Mouse (Mus musculus): Measurements from ENCODE around the gene Ccdc189. TPM values are rescaled to one million over a fixed set of nuclear protein-coding genes. Genes with fewer than 3 reads are reported as not detected.

The Ccdc189 gene
- polyA plus RNA-seq, 1 experiment from 2014 or later: 16.1 TPM

GRCm38 (mm10) chr7:127614511-127614890, 26.1 kb upstream of the Ccdc189 start:
- Histone ChIP-seq H3K4me2 (replicated peaks) (peak overlapping the region; percentile 85), H3K9me3 (no peaks in the 10 kb centered on the region), H3K4me1 (peaks cover 29% of the 10 kb centered on the region), H3K4me3 (peak overlapping the region; percentile 84), H3K9ac (replicated peaks) (peak overlapping the region; percentile 99), H3K27ac (replicated peaks) (peak overlapping the region; percentile 89), H3K27me3 (no peaks in the 10 kb centered on the region), H3K36me3 (peaks cover 34% of the 10 kb centered on the region)
- WGBS: under 1% methylated on average over 34 of the region's 44 CpGs
- peak; percentile 34 for ATAC-seq (ENCODE audit: low FRiP score, low read depth)

GRCm38 (mm10) chr7:127614091-127614490, 25.7 kb upstream of the Ccdc189 start:
- H3K27me3 ChIP-seq: no peaks in the 10 kb centered on the region
- 31% methylated on average over 8 of the region's 8 CpGs for WGBS
- peak overlapping the region; percentile 84 for H3K4me3 ChIP-seq
- H3K9me3 ChIP-seq: no peaks in the 10 kb centered on the region
- ATAC-seq (ENCODE audit: low FRiP score, low read depth): no peak
- no peak overlapping the region for H3K27ac ChIP-seq (replicated peaks)
- peaks cover 29% of the 10 kb centered on the region for H3K4me1 ChIP-seq
- peak overlapping the region; percentile 85 for H3K4me2 ChIP-seq (replicated peaks)
- H3K36me3 ChIP-seq: peaks cover 38% of the 10 kb centered on the region
- H3K9ac ChIP-seq (replicated peaks): peak overlapping the region; percentile 99

GRCm38 (mm10) chr7:127613501-127613900, 25.1 kb upstream of the Ccdc189 start:
- ATAC-seq (ENCODE audit: low FRiP score, low read depth): no peak
- peaks cover 44% of the 10 kb centered on the region for H3K36me3 ChIP-seq
- H3K9me3 ChIP-seq: no peaks in the 10 kb centered on the region
- peaks cover 29% of the 10 kb centered on the region for H3K4me1 ChIP-seq
- WGBS: 86% methylated on average over 8 of the region's 8 CpGs
- H3K27ac ChIP-seq (replicated peaks): no peak overlapping the region
- H3K4me2 ChIP-seq (replicated peaks): peak overlapping the region; percentile 85
- peak overlapping the region; percentile 84; the same call in 1 of the 2 replicates for H3K4me3 ChIP-seq
- no peaks in the 10 kb centered on the region for H3K27me3 ChIP-seq
- H3K9ac ChIP-seq (replicated peaks): peak overlapping the region; percentile 99

DNA sequence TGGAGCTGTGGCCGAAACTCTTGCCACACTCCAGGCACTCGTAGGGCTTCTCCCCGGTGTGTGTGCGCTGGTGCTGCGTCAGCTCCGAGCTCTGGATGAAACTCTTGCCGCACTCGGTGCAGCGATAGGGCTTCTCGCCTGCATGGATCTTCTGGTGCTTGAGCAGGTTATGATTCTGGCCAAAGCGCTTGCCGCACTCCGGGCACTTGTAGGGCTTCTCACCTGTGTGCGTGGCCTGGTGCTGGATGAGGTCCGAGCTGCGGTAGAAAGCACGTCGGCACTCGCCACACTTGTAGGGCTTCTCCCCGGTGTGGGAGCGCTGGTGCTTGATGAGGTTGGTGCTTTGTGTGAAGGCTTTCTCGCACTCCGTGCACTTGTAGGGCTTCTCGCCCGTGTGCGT, 23.2 kb upstream of the Ccdc189 start:
- Histone ChIP-seq H3K9ac (replicated peaks) (no peak overlapping the region), H3K36me3 (peaks cover 63% of the 10 kb centered on the region), H3K4me2 (replicated peaks) (no peak overlapping the region), H3K4me1 (peaks cover 20% of the 10 kb centered on the region), H3K27me3 (no peaks in the 10 kb centered on the region), H3K4me3 (no peak overlapping the region), H3K9me3 (no peaks in the 10 kb centered on the region), H3K27ac (replicated peaks) (no peak overlapping the region)
- no peak for ATAC-seq (ENCODE audit: low FRiP score, low read depth)
- WGBS: 97% methylated on average over 26 of the region's 26 CpGs

GRCm38 (mm10) chr7:127611011-127611410, 22.6 kb upstream of the Ccdc189 start:
- Histone ChIP-seq H3K36me3 (peaks cover 67% of the 10 kb centered on the region), H3K27ac (replicated peaks) (no peak overlapping the region), H3K9ac (replicated peaks) (no peak overlapping the region), H3K4me1 (peaks cover 15% of the 10 kb centered on the region), H3K9me3 (no peaks in the 10 kb centered on the region), H3K27me3 (no peaks in the 10 kb centered on the region), H3K4me3 (no peak overlapping the region), H3K4me2 (replicated peaks) (no peak overlapping the region)
- no peak for ATAC-seq (ENCODE audit: low FRiP score, low read depth)
- WGBS: 96% methylated on average over 29 of the region's 29 CpGs

DNA sequence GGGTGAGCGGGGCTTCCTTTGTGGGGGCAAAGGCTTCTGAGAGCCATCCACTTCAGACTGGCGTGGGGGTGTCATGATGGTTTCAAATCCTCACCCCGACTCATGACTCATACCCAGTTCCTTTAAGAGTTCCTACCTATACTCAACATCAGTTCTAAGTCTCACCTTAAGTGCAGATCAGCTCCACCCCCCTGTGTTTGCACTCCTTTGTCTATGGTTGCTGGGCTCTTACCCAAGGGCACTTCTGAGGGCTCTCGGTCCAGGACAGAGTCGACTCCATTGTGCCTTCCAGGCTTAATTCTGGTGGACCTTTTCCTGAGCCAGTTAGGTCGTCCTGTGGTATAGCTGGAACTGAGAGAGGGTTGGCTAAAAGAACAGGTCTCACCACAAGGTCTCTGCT, 18.8 kb upstream of the Ccdc189 start:
- H3K36me3 ChIP-seq: peaks cover 90% of the 10 kb centered on the region
- no peaks in the 10 kb centered on the region for H3K9me3 ChIP-seq
- H3K4me1 ChIP-seq: no peaks in the 10 kb centered on the region
- H3K4me2 ChIP-seq (replicated peaks): no peak overlapping the region
- no peak overlapping the region for H3K27ac ChIP-seq (replicated peaks)
- H3K4me3 ChIP-seq: no peak overlapping the region
- no peak for ATAC-seq (ENCODE audit: low FRiP score, low read depth)
- H3K9ac ChIP-seq (replicated peaks): no peak overlapping the region
- WGBS: 87% methylated on average over 6 of the region's 6 CpGs
- H3K27me3 ChIP-seq: no peaks in the 10 kb centered on the region

- no peak overlapping the region for H3K4me3 ChIP-seq
- H3K4me2 ChIP-seq (replicated peaks): no peak overlapping the region
- H3K36me3 ChIP-seq: peaks cover 90% of the 10 kb centered on the region
- H3K27me3 ChIP-seq: no peaks in the 10 kb centered on the region
- H3K9ac ChIP-seq (replicated peaks): no peak overlapping the region
- WGBS: 94% methylated on average over 10 of the region's 10 CpGs
- no peak overlapping the region for H3K27ac ChIP-seq (replicated peaks)
- H3K9me3 ChIP-seq: no peaks in the 10 kb centered on the region
- ATAC-seq (ENCODE audit: low FRiP score, low read depth): no peak
- no peaks in the 10 kb centered on the region for H3K4me1 ChIP-seq
Measured at GRCm38 (mm10) chr7:127604256-127604655, 15.9 kb upstream of the Ccdc189 start.

DNA sequence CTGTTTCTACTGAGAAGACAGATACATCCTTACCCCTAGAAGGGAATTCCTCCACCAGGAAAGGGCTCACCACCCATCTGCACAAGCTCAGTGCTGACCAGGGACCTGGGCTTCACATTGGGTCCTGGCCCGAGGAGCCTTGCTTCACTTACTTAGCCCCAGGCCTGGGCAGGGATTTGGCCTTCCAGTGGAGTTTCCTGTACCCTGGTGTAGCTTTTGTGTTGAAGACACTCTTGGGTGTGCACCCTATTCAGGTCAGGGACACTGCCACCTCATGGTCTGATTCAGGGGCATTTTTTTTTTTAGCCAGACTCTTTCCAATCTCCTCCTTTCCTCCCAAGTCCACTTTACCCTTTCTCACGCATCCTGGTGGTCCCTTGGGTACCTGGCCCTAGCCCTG, 14.5 kb upstream of the Ccdc189 start:
- no peaks in the 10 kb centered on the region for H3K27me3 ChIP-seq
- WGBS: 88% methylated on average over 2 of the region's 2 CpGs
- H3K4me2 ChIP-seq (replicated peaks): no peak overlapping the region
- no peaks in the 10 kb centered on the region for H3K9me3 ChIP-seq
- peaks cover 90% of the 10 kb centered on the region for H3K36me3 ChIP-seq
- no peak overlapping the region for H3K9ac ChIP-seq (replicated peaks)
- H3K4me3 ChIP-seq: no peak overlapping the region
- no peaks in the 10 kb centered on the region for H3K4me1 ChIP-seq
- ATAC-seq (ENCODE audit: low FRiP score, low read depth): no peak
- no peak overlapping the region for H3K27ac ChIP-seq (replicated peaks)

GRCm38 (mm10) chr7:127601735-127602134, 13.3 kb upstream of the Ccdc189 start:
- no peak for ATAC-seq (ENCODE audit: low FRiP score, low read depth)
- no peaks in the 10 kb centered on the region for H3K4me1 ChIP-seq
- H3K9me3 ChIP-seq: no peaks in the 10 kb centered on the region
- no peak overlapping the region for H3K4me3 ChIP-seq
- H3K27ac ChIP-seq (replicated peaks): no peak overlapping the region
- H3K9ac ChIP-seq (replicated peaks): no peak overlapping the region
- H3K4me2 ChIP-seq (replicated peaks): no peak overlapping the region
- WGBS: 82% methylated on average over 4 of the region's 4 CpGs
- H3K27me3 ChIP-seq: no peaks in the 10 kb centered on the region
- peaks cover 90% of the 10 kb centered on the region for H3K36me3 ChIP-seq

GRCm38 (mm10) chr7:127600612-127601011, 12.2 kb upstream of the Ccdc189 start:
- Histone ChIP-seq H3K27ac (replicated peaks) (no peak overlapping the region), H3K9ac (replicated peaks) (no peak overlapping the region), H3K4me3 (no peak overlapping the region), H3K4me2 (replicated peaks) (no peak overlapping the region), H3K9me3 (no peaks in the 10 kb centered on the region), H3K4me1 (no peaks in the 10 kb centered on the region), H3K36me3 (peaks cover 95% of the 10 kb centered on the region), H3K27me3 (no peaks in the 10 kb centered on the region)
- ATAC-seq (ENCODE audit: low FRiP score, low read depth): no peak
- WGBS: 98% methylated on average over 7 of the region's 7 CpGs

DNA sequence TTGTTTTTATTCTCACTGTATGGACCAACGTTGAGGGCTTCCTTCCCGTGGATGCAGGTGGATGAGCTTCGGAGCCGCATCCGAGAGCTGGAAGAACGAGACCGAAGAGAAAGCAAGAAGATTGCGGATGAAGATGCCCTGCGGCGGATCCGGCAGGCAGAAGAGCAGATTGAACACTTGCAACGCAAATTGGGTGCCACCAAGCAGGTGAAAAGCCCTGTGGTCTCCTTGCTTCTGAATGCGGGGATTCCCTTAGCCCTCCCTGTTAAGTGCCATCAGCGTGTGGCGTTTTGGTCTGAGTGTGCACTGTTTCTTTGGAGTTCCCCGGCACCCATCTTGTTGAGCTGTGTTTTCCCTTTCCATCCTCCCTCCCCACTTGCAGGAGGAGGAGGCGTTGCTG, 8.4 kb upstream of the Ccdc189 start:
- ATAC-seq (ENCODE audit: low FRiP score, low read depth): no peak
- 95% methylated on average over 17 of the region's 17 CpGs for WGBS
- Histone ChIP-seq H3K27ac (replicated peaks) (no peak overlapping the region), H3K9ac (replicated peaks) (no peak overlapping the region), H3K4me2 (replicated peaks) (no peak overlapping the region), H3K36me3 (peaks cover 100% of the 10 kb centered on the region), H3K27me3 (no peaks in the 10 kb centered on the region), H3K4me3 (no peak overlapping the region), H3K4me1 (no peaks in the 10 kb centered on the region), H3K9me3 (no peaks in the 10 kb centered on the region)

- Histone ChIP-seq H3K27ac (replicated peaks) (no peak overlapping the region), H3K4me3 (no peak overlapping the region), H3K4me1 (peaks cover 9% of the 10 kb centered on the region), H3K9ac (replicated peaks) (no peak overlapping the region), H3K36me3 (peaks cover 77% of the 10 kb centered on the region), H3K4me2 (replicated peaks) (no peak overlapping the region), H3K9me3 (no peaks in the 10 kb centered on the region), H3K27me3 (no peaks in the 10 kb centered on the region)
- WGBS: 92% methylated on average over 14 of the region's 14 CpGs
- ATAC-seq (ENCODE audit: low FRiP score, low read depth): no peak
Measured at GRCm38 (mm10) chr7:127592575-127592974, 4.2 kb upstream of the Ccdc189 start.

- WGBS: 96% methylated on average over 10 of the region's 10 CpGs
Measured at GRCm38 (mm10) chr7:127591108-127591507, 2.7 kb upstream of the Ccdc189 start.

More at GRCm38 (mm10) chr7:127591108-127591507, 2.7 kb upstream of the Ccdc189 start:
- Histone ChIP-seq H3K4me2 (replicated peaks) (no peak overlapping the region), H3K4me3 (no peak overlapping the region), H3K4me1 (peaks cover 16% of the 10 kb centered on the region), H3K36me3 (peaks cover 62% of the 10 kb centered on the region), H3K9ac (replicated peaks) (no peak overlapping the region), H3K27me3 (no peaks in the 10 kb centered on the region), H3K27ac (replicated peaks) (no peak overlapping the region), H3K9me3 (no peaks in the 10 kb centered on the region)
- ATAC-seq (ENCODE audit: low FRiP score, low read depth): no peak
